28 mouse cellular contexts compared by ENCODE assay signal in the genomic region with DNA sequence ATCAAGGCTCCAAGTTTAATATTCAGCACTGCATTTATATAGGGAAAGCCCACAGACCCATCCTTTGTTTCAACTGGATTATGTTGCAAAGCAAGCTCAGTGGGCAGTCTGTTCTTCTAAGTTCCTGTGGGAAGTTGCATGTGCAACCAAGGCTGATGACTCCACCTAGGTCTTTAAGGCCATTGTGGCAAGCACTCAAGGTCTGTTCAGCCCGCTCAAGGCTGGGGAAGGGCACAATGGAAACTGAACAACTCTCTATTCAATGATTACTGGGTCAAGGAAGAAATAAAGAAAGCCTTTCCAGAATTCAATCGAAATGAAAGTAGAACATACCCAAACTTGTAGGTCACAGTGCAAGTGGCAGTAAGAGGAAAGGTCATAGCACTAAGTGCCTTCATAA. TPM values are rescaled to one million over a fixed set of nuclear protein-coding genes. Genes with fewer than 3 reads are reported as not detected.
DNase-seq lines count a peak whose midpoint lies in the region; ATAC-seq and TF ChIP-seq lines count a peak whose summit lies in the region.
"Had no signal": no experiment of that assay in that cellular context is flagged by ENCODE, and none has a peak within 500 bp of the region (broad histone marks: within the 10 kb centered on the region; RNA-seq: fewer than 3 reads in every experiment).

No protein-coding gene starts in this region.

- TF ChIP-seq RAD21 in CH12.LX (IDR thresholded peaks at IDR 0.05; ENCODE audit: low read depth, low read length): no peak

- no peak overlapping the region for H3K9ac ChIP-seq in CH12.LX (ENCODE audit: insufficient read depth, low read depth)
- H3K9ac ChIP-seq in heart, embryonic 11.5 days (ENCODE audit: low read depth, low read length): no peak overlapping the region
- H3K9ac ChIP-seq: embryonic facial prominence, embryonic 15.5 days; hindbrain, embryonic 13.5 days had no signal

- no peak overlapping the region for H3K4me3 ChIP-seq in CH12.LX (replicated peaks in 1 of 3; ENCODE audit: low read depth in 2 of 3, low read length in 2 of 3, poor library complexity in 1 of 3)
- no peak overlapping the region for H3K4me3 ChIP-seq in heart, embryonic 11.5 days (ENCODE audit: low read depth, low read length)
- H3K4me3 ChIP-seq: embryonic facial prominence, embryonic 15.5 days; erythroblast, embryonic 14.5 days; forebrain, embryonic 10.5 days; gastrocnemius, adult 2 months; hindbrain, embryonic 13.5 days had no signal

- no peak overlapping the region for H3K27ac ChIP-seq in CH12.LX (ENCODE audit: insufficient read depth, low read depth)
- no peak overlapping the region for H3K27ac ChIP-seq in heart, embryonic 11.5 days (ENCODE audit: low read depth, low read length)
- H3K27ac ChIP-seq: embryonic facial prominence, embryonic 15.5 days; forebrain, embryonic 10.5 days; gastrocnemius, adult 2 months; hindbrain, embryonic 13.5 days; hindbrain, postnatal 0 days had no signal

- DNase-seq in CH12.LX (ENCODE audit: extremely low read depth) (no peak), ES-CJ7 (ENCODE audit: low read depth, low spot score) (peak; percentile 84), ZHBTc4 (ENCODE audit: low read depth, low spot score) (peak; percentile 83)
- DNase-seq in adrenal gland, postnatal 36 days: peak; percentile 10 to 64
- no peak for DNase-seq in kidney, postnatal 14 days
- DNase-seq: cerebellum, adult 11 months; cerebellum, adult 8-10 months; cerebellum, postnatal 14 days; embryo, embryonic 11 days; gastrocnemius, adult 2 months; gastrocnemius, postnatal 25 days; heart, adult 11 months; heart, postnatal 14 days; kidney, adult 11 months had no signal

- no peak for ATAC-seq in heart, embryonic 11.5 days (replicated peaks; ENCODE audit: insufficient number of reproducible peaks, low FRiP score, low TSS enrichment)
- ATAC-seq: forebrain, embryonic 14.5 days; hindbrain, postnatal 0 days; Patski had no signal

- in situ Hi-C loops in CH12.LX (cut with MboI; ENCODE audit: low pct_ligation_motif_present, low pct_unique_long_range_greater_than_20kb, low sequenced_read_pairs): no loop called here

- H3K4me2 ChIP-seq in CH12.LX (ENCODE audit: insufficient read depth, low read depth, poor library complexity, severe bottlenecking): 0 out of 2 replicates have a peak overlapping the region, but pooled peaks have one; percentile 9
- no peak overlapping the region for H3K4me2 ChIP-seq in heart, embryonic 11.5 days
- H3K4me2 ChIP-seq: embryonic facial prominence, embryonic 15.5 days; hindbrain, embryonic 13.5 days had no signal

- no peak for TF ChIP-seq CTCF in CH12.LX (conservative IDR thresholded peaks at IDR 0.05 in 1 of 2, IDR thresholded peaks at IDR 0.05 in 1 of 2; ENCODE audit: low read depth in 2 of 2, low read length in 2 of 2)

- WGBS in heart, embryonic 11.5 days (ENCODE audit: insufficient replicate concordance): 70% methylated on average over 2 of the region's 2 CpGs

- H3K9me3 ChIP-seq in CH12.LX (replicated peaks; ENCODE audit: low read length): peaks cover 3% of the 10 kb centered on the region
- H3K9me3 ChIP-seq in heart, embryonic 11.5 days (replicated peaks; ENCODE audit: control insufficient read depth, low read length): no peaks in the 10 kb centered on the region
- H3K9me3 ChIP-seq: embryonic facial prominence, embryonic 15.5 days; forebrain, embryonic 10.5 days; hindbrain, embryonic 13.5 days had no signal

- no peak for TF ChIP-seq POLR2A in CH12.LX (IDR thresholded peaks at IDR 0.05; ENCODE audit: low read depth, low read length)

- dilution Hi-C loops in CH12.LX (cut with MboI; ENCODE audit: extremely low pct_ligation_motif_present, extremely low pct_unique_long_range_greater_than_20kb, low sequenced_read_pairs): no loop called here

- TF ChIP-seq EP300 in CH12.LX (IDR thresholded peaks at IDR 0.05; ENCODE audit: low read length): no peak

- H3K79me2 ChIP-seq in CH12.LX (replicated peaks; ENCODE audit: control insufficient read depth, extremely low read depth, insufficient read depth, poor library complexity, severe bottlenecking): no peaks in the 10 kb centered on the region

- peaks cover 15% of the 10 kb centered on the region for H3K27me3 ChIP-seq in CH12.LX (replicated peaks)
- H3K27me3 ChIP-seq in heart, embryonic 11.5 days (ENCODE audit: control insufficient read depth, insufficient read depth, low read length): no peaks in the 10 kb centered on the region
- H3K27me3 ChIP-seq: embryonic facial prominence, embryonic 15.5 days; hindbrain, embryonic 13.5 days had no signal

- no peaks in the 10 kb centered on the region for H3K4me1 ChIP-seq in CH12.LX (ENCODE audit: control insufficient read depth in 1 of 2, insufficient read depth in 2 of 2)
- no peaks in the 10 kb centered on the region for H3K4me1 ChIP-seq in heart, embryonic 11.5 days (ENCODE audit: control insufficient read depth, insufficient read depth, low read length)
- H3K4me1 ChIP-seq: embryonic facial prominence, embryonic 15.5 days; forebrain, embryonic 10.5 days; hindbrain, embryonic 13.5 days had no signal

- H3K36me3 ChIP-seq in CH12.LX (replicated peaks in 1 of 2; ENCODE audit: control insufficient read depth in 1 of 2, insufficient read depth in 1 of 2, low read length in 1 of 2): no peaks in the 10 kb centered on the region
- H3K36me3 ChIP-seq in heart, embryonic 11.5 days (ENCODE audit: control insufficient read depth, insufficient read depth, low read length): no peaks in the 10 kb centered on the region
- H3K36me3 ChIP-seq: embryonic facial prominence, embryonic 15.5 days; forebrain, embryonic 10.5 days; hindbrain, embryonic 13.5 days had no signal

TF ChIP-seq in CH12.LX, 34 proteins besides CTCF, POLR2A, EP300 and RAD21:
- TF ChIP-seq MYC (IDR thresholded peaks at IDR 0.05; ENCODE audit: low read depth, low read length): no peak
- TF ChIP-seq NRF1 (IDR thresholded peaks at IDR 0.05; ENCODE audit: low read depth, low read length): no peak
- no peak for TF ChIP-seq ZMIZ1 (IDR thresholded peaks at IDR 0.05; ENCODE audit: low read depth, low read length)
- TF ChIP-seq USF1 (IDR thresholded peaks at IDR 0.05; ENCODE audit: low read depth, low read length): no peak
- TF ChIP-seq E2F4 (IDR thresholded peaks at IDR 0.05; ENCODE audit: insufficient replicate concordance, low read depth, low read length): no peak
- no peak for TF ChIP-seq USF2 (conservative IDR thresholded peaks at IDR 0.05; ENCODE audit: low read depth, low read length)
- TF ChIP-seq ZKSCAN1 (IDR thresholded peaks at IDR 0.05; ENCODE audit: borderline replicate concordance, low read depth, low read length): no peak
- no peak for TF ChIP-seq SIN3A (IDR thresholded peaks at IDR 0.05; ENCODE audit: low read length)
- TF ChIP-seq MXI1 (IDR thresholded peaks at IDR 0.05; ENCODE audit: low read depth, low read length): no peak
- TF ChIP-seq ZNF384 (IDR thresholded peaks at IDR 0.05; ENCODE audit: low read depth, low read length): no peak
- TF ChIP-seq ETS1 (conservative IDR thresholded peaks at IDR 0.05; ENCODE audit: low read depth, low read length): no peak
- no peak for TF ChIP-seq RCOR1 (conservative IDR thresholded peaks at IDR 0.05; ENCODE audit: low read depth, low read length)
- TF ChIP-seq MAZ (IDR thresholded peaks at IDR 0.05; ENCODE audit: low read depth, low read length): no peak
- TF ChIP-seq ELF1 (IDR thresholded peaks at IDR 0.05; ENCODE audit: low read depth, low read length): no peak
- no peak for TF ChIP-seq MEF2A (IDR thresholded peaks at IDR 0.05; ENCODE audit: borderline replicate concordance, low read depth, low read length)
- TF ChIP-seq TBP (conservative IDR thresholded peaks at IDR 0.05; ENCODE audit: low read depth, low read length): no peak
- TF ChIP-seq MAFK (IDR thresholded peaks at IDR 0.05; ENCODE audit: insufficient replicate concordance, low read length): no peak
- no peak for TF ChIP-seq IRF4 (IDR thresholded peaks at IDR 0.05; ENCODE audit: low read depth, low read length)
- TF ChIP-seq POLR2AphosphoS2 (IDR thresholded peaks at IDR 0.05; ENCODE audit: low read depth, low read length): no peak

RNA-seq across cellular contexts. Expression of a gene that starts 7.8 kb away (rescaled TPM):
- total RNA-seq in CH12.LX (2012; rRNA removed): not detected in 2 replicates
- total RNA-seq in CH12.LX (2014; rRNA removed): not detected in 2 replicates
- not detected in 2 replicates for polyA plus RNA-seq in CH12.LX (2012; ENCODE audit: insufficient read length, low read depth)
- total RNA-seq in adrenal gland, postnatal 36 days (2021): under 1 TPM in 1 of 2 experiments, not detected in 1; 0.23 TPM
- not detected in 2 replicates for polyA plus RNA-seq in heart, embryonic 11.5 days (2014; fragmentation: Nextera tagmentation; extraction: Ambion mirVana)
- total RNA-seq: adrenal gland, adult 18-20 months; common myeloid progenitor, adult 5-6 weeks; gastrocnemius, adult 2 months; gastrocnemius, postnatal 25 days; heart, postnatal 14 days; hematopoietic stem cell, adult 5-6 weeks; hindbrain, postnatal 0 days had no signal
- polyA plus RNA-seq: embryonic facial prominence, embryonic 11.5 days; erythroblast, embryonic 14.5 days; forebrain, embryonic 10.5 days; forebrain, embryonic 14.5 days; heart, embryonic 14.5 days; hindbrain, embryonic 13.5 days; hindbrain, postnatal 0 days; intestine, embryonic 14.5 days; Patski had no signal

Comparison
In these comparisons a context has a peak if more than half of its experiments do, and no peak if none do; other contexts are left out.
1. DNase-seq: peak in ES-CJ7 (single experiment), ZHBTc4 (single experiment) and adrenal gland, postnatal 36 days (2 of 2); none in CH12.LX (single experiment) and kidney, postnatal 14 days (single experiment).